Mouse (Mus musculus) liver, embryonic 15.5 days (tissue): Measurements from ENCODE around the gene Nemp2. TPM values are rescaled to one million over a fixed set of nuclear protein-coding genes. Genes with fewer than 3 reads are reported as not detected.

Experiments used
- ATAC-seq: fragments of 200-750 bp; cut with Nextera tagmentation; 2 replicates; pipeline ENCODE4 v1.8.0; 2017; ENCODE audit warnings: moderate number of reproducible peaks, mild to moderate bottlenecking, moderate library complexity; ENCODE audit not compliant: insufficient read depth
- H3K27ac ChIP-seq: fragments of 300-500 bp; sonication (generic); replicated peaks from 2 replicates; pipeline ENCODE4 v1.5.1; 2015; ENCODE audit warnings: mild to moderate bottlenecking, inconsistent platforms
- H3K27me3 ChIP-seq: fragments of 300-500 bp; sonication (generic); 2 replicates; pipeline ENCODE4 v1.6.1; 2015; ENCODE audit warnings: mild to moderate bottlenecking, inconsistent platforms
- H3K36me3 ChIP-seq: fragments of 300-500 bp; sonication (generic); replicated peaks from 2 replicates; pipeline ENCODE4 v1.6.1; 2015; ENCODE audit warnings: moderate library complexity, mild to moderate bottlenecking, inconsistent platforms
- H3K4me1 ChIP-seq: fragments of 300-500 bp; sonication (generic); replicated peaks from 2 replicates; pipeline ENCODE4 v1.6.1; 2015; ENCODE audit warnings: inconsistent platforms
- H3K4me2 ChIP-seq: fragments of 300-500 bp; sonication (generic); 2 replicates; pipeline ENCODE4 v1.6.1; 2015; ENCODE audit warnings: moderate library complexity, mild to moderate bottlenecking, inconsistent platforms
- H3K4me3 ChIP-seq: fragments of 300-500 bp; sonication (generic); replicated peaks from 2 replicates; pipeline ENCODE4 v1.5.1; 2015; ENCODE audit warnings: mild to moderate bottlenecking, inconsistent platforms
- H3K9ac ChIP-seq: fragments of 300-500 bp; sonication (generic); 2 replicates; pipeline ENCODE4 v1.6.1; 2015; ENCODE audit warnings: moderate library complexity, mild to moderate bottlenecking, inconsistent platforms
- H3K9me3 ChIP-seq: fragments of 300-500 bp; sonication (generic); replicated peaks from 2 replicates; pipeline ENCODE4 v1.6.1; 2016; ENCODE audit warnings: inconsistent platforms
- WGBS: fragments of 180-500 bp; shearing (Covaris S2); methylation state at CpG from one replicate; pipeline ENCODE4 v1.1.7; 2015; ENCODE audit warnings: mixed read lengths; ENCODE audit not compliant: insufficient replicate concordance; 5-methylcytosine and 5-hydroxymethylcytosine counted together
- polyA plus RNA-seq: library from polyadenylated mRNA; unstranded; fragments of >200 nt; fragmentation: Nextera tagmentation; extraction: Ambion mirVana; gene quantifications from 2 replicates; pipeline ENCODE4 v1.2.1, GENCODE M21; 2015

Gene Nemp2
- polyA plus RNA-seq, 1 experiment from 2014 or later = 1.3 TPM

- 25% methylated on average over 4 of the region's 4 CpGs for WGBS
- Histone ChIP-seq H3K27ac (no peak overlapping the region), H3K36me3 (no peaks in the 10 kb centered on the region; the same call in 1 of the 2 replicates), H3K4me2 (no peak overlapping the region), H3K9ac (no peak overlapping the region), H3K4me3 (no peak overlapping the region), H3K4me1 (no peaks in the 10 kb centered on the region), H3K27me3 (no peaks in the 10 kb centered on the region), H3K9me3 (no peaks in the 10 kb centered on the region)
- ATAC-seq = no peak
Measured at GRCm38 (mm10) chr1:52655153-52655552, 24.6 kb downstream of the Nemp2 start.

DNA sequence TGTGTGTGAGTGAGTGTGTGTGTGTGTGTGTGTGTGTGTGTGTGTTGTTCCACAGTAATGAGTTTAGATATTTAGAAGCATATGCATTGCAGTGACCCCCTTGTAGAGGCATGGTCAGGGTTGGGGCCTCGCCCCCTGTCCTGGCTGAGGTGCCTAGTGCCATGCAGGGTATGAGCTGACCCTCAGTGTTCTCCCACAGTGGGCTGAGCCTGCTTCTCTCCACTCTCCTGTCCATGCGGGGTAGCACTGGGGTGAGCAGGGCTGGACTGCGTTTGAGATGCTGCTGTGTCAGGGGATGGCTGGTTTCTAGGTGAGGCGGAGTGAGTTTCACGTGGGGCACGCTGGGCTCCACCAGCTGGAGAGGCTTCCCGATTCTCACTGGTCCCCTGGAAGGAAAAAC, 27.7 kb downstream of the Nemp2 start:
- no peak overlapping the region for H3K4me2 ChIP-seq
- no peaks in the 10 kb centered on the region for H3K9me3 ChIP-seq
- 71% methylated on average over 7 of the region's 7 CpGs for WGBS
- H3K36me3 ChIP-seq = no peaks in the 10 kb centered on the region
- no peaks in the 10 kb centered on the region for H3K27me3 ChIP-seq
- no peak for ATAC-seq
- H3K27ac ChIP-seq = no peak overlapping the region
- no peak overlapping the region for H3K9ac ChIP-seq
- no peak overlapping the region for H3K4me3 ChIP-seq
- no peaks in the 10 kb centered on the region for H3K4me1 ChIP-seq

- Histone ChIP-seq H3K27ac (no peak overlapping the region), H3K9me3 (no peaks in the 10 kb centered on the region), H3K9ac (no peak overlapping the region), H3K4me2 (no peak overlapping the region), H3K27me3 (no peaks in the 10 kb centered on the region), H3K36me3 (no peaks in the 10 kb centered on the region), H3K4me1 (no peaks in the 10 kb centered on the region), H3K4me3 (no peak overlapping the region)
- no peak for ATAC-seq
- 32% methylated on average over 2 of the region's 2 CpGs for WGBS
Measured at GRCm38 (mm10) chr1:52660278-52660677, 29.8 kb downstream of the Nemp2 start.

DNA sequence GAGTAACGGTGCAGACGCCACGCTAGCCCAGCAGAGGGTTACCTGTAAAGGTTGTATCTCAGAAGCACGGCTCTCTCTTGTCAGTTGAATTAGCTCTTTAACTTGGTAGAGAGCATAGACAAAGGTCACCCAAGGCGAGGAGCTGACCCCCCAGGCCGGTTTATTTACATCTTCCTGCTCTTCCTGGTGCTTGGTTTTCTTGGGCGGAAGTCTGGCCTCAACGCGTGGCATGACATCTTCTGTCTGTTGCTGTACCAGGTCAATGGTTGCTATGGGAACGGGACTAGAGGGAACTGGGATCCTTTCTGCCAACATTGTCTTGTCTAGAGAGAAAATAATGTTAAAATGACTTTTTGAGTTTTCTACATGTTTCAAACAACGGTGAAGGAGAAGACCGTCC, 30.3 kb downstream of the Nemp2 start:
- Histone ChIP-seq H3K9ac (no peak overlapping the region), H3K4me3 (no peak overlapping the region), H3K27ac (no peak overlapping the region), H3K27me3 (no peaks in the 10 kb centered on the region), H3K36me3 (no peaks in the 10 kb centered on the region), H3K9me3 (no peaks in the 10 kb centered on the region), H3K4me2 (no peak overlapping the region), H3K4me1 (no peaks in the 10 kb centered on the region)
- ATAC-seq = no peak
- WGBS = 67% methylated on average over 12 of the region's 12 CpGs

DNA sequence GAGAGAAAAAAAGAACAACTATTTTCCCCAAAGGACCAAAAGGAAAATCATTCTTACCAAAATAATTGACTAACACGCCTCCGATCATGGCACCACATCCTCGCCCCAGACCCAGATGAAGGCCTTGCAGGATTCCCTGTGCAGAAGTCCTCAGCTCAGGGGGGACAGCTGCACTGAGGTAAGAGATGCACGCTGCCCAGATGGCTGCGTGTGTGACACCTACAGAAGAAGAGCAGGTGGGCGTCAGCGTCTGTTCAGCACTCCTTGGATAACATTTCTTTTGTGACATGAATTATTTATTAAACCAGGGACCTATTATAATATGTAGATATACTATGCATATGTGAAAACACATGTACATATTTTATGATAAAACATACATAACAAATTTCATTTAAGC, 32.7 kb downstream of the Nemp2 start:
- Histone ChIP-seq H3K9ac (no peak overlapping the region), H3K4me3 (no peak overlapping the region), H3K36me3 (no peaks in the 10 kb centered on the region), H3K9me3 (no peaks in the 10 kb centered on the region), H3K4me1 (no peaks in the 10 kb centered on the region), H3K27ac (no peak overlapping the region), H3K4me2 (no peak overlapping the region), H3K27me3 (no peaks in the 10 kb centered on the region)
- no peak for ATAC-seq
- 79% methylated on average over 7 of the region's 7 CpGs for WGBS

DNA sequence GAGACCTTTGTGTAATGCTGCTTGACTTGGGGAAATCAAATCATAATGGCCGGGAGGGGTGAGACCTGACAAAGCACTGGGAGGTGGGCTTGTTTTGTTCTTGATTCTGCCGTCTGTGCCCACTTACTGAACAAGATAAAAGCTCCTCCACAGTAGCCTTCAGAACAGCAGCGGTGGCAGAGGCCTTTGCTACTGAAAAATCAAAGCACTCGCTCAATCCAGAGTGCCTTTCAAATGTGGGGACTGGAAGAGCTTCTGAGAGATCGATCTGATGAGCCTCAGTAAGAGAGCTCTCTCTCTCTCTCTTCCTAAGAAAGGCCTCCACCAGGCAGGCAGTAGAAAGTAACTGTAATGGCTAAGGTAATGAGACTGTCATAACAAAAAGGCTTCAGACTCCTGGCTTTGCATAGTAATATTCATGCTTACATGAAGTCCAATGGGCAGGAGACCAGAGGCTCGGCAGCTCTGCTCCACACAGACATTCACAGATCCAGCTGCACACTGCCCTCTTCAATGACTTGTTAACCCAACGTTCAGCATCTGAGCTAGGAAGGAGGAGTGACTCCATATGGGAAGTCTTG, 38.3 kb downstream of the Nemp2 start:
- H3K4me3 ChIP-seq = no peak overlapping the region
- H3K4me2 ChIP-seq = no peak overlapping the region
- H3K27me3 ChIP-seq = no peaks in the 10 kb centered on the region
- no peaks in the 10 kb centered on the region for H3K4me1 ChIP-seq
- ATAC-seq = no peak
- H3K9ac ChIP-seq = no peak overlapping the region
- no peaks in the 10 kb centered on the region for H3K36me3 ChIP-seq
- H3K27ac ChIP-seq = no peak overlapping the region
- no peaks in the 10 kb centered on the region for H3K9me3 ChIP-seq
- 57% methylated on average over 7 of the region's 7 CpGs for WGBS

- ATAC-seq = no peak
- H3K27me3 ChIP-seq = no peaks in the 10 kb centered on the region
- H3K4me2 ChIP-seq = no peak overlapping the region
- H3K9ac ChIP-seq = no peak overlapping the region
- 63% methylated on average over 1 of the region's 1 CpGs for WGBS
- no peak overlapping the region for H3K27ac ChIP-seq
- no peaks in the 10 kb centered on the region for H3K36me3 ChIP-seq
- H3K4me1 ChIP-seq = no peaks in the 10 kb centered on the region
- H3K9me3 ChIP-seq = no peaks in the 10 kb centered on the region
- no peak overlapping the region for H3K4me3 ChIP-seq
Measured at GRCm38 (mm10) chr1:52669931-52670330, 39.4 kb downstream of the Nemp2 start.

- Histone ChIP-seq H3K9me3 (no peaks in the 10 kb centered on the region), H3K4me1 (no peaks in the 10 kb centered on the region), H3K36me3 (no peaks in the 10 kb centered on the region), H3K9ac (no peak overlapping the region), H3K27me3 (no peaks in the 10 kb centered on the region), H3K4me2 (no peak overlapping the region), H3K27ac (no peak overlapping the region), H3K4me3 (no peak overlapping the region)
- no peak for ATAC-seq
- 40% methylated on average over 7 of the region's 7 CpGs for WGBS
Measured at GRCm38 (mm10) chr1:52675561-52676551, 45.4 kb downstream of the Nemp2 start.

DNA sequence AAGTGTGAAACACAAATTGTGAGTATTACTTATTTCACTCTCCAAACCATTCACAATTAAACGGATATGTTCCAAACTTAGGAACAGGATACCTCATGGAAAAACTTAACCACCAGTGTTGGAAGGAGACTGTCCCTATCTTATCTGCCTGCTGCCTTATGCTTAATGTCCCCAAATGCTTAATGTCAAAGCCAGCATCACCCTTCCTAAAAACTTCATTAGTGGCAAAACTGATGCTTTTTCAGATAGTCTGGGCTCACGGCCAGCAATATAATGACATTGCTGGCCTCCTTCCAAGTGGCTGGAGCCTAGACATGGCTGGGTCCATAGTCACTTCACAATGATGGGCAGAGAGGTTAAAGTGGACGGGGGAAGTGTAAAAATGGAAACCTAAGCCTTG, 46.1 kb downstream of the Nemp2 start:
- H3K4me3 ChIP-seq = no peak overlapping the region
- 33% methylated on average over 3 of the region's 3 CpGs for WGBS
- H3K9ac ChIP-seq = no peak overlapping the region
- H3K9me3 ChIP-seq = no peaks in the 10 kb centered on the region
- H3K27ac ChIP-seq = no peak overlapping the region
- H3K4me1 ChIP-seq = no peaks in the 10 kb centered on the region
- no peak for ATAC-seq
- H3K4me2 ChIP-seq = no peak overlapping the region
- H3K36me3 ChIP-seq = no peaks in the 10 kb centered on the region
- H3K27me3 ChIP-seq = no peaks in the 10 kb centered on the region

DNA sequence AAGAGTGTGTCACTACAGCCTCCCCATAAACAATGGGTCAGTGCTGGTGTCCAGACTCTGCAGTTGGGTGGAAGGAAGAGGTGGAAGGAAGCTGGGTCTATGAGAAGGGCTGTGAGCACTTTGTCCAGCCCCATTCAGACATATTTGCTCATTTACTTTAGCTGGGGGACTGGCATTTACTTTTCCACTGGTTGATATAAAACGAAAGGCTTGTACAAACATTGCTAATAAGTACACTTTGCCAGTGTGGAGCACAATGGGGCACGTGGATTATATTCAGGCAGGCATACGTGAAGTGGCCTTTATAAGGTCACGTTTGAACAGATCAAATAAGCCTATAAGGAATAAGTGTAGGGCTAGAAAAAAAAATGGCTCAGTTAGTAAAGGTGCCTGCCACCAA, 53.0 kb downstream of the Nemp2 start:
- H3K9me3 ChIP-seq = no peaks in the 10 kb centered on the region
- H3K4me2 ChIP-seq = no peak overlapping the region
- no peaks in the 10 kb centered on the region for H3K4me1 ChIP-seq
- H3K27me3 ChIP-seq = no peaks in the 10 kb centered on the region
- H3K9ac ChIP-seq = no peak overlapping the region
- no peaks in the 10 kb centered on the region for H3K36me3 ChIP-seq
- H3K27ac ChIP-seq = no peak overlapping the region
- 54% methylated on average over 4 of the region's 4 CpGs for WGBS
- no peak for ATAC-seq
- no peak overlapping the region for H3K4me3 ChIP-seq

GRCm38 (mm10) chr1:52687636-52688035, 57.1 kb downstream of the Nemp2 start:
- no peak overlapping the region for H3K9ac ChIP-seq
- no peaks in the 10 kb centered on the region for H3K9me3 ChIP-seq
- H3K27ac ChIP-seq = no peak overlapping the region
- no peaks in the 10 kb centered on the region for H3K27me3 ChIP-seq
- no peak overlapping the region for H3K4me3 ChIP-seq
- H3K4me2 ChIP-seq = no peak overlapping the region
- no peaks in the 10 kb centered on the region for H3K4me1 ChIP-seq
- H3K36me3 ChIP-seq = no peaks in the 10 kb centered on the region
- WGBS = 76% methylated on average over 8 of the region's 8 CpGs
- ATAC-seq = no peak
